Mouse (Mus musculus) 3134 (cell line): ENCODE results near the gene Abca4.

Experiments used
- DNase-seq: peaks from one replicate; pipeline ENCODE4 v3.0.0-alpha.2; 2011; ENCODE audit warnings: low spot score; ENCODE audit not compliant: insufficient read length; ENCODE audit errors: extremely low read depth

Gene Abca4

DNA sequence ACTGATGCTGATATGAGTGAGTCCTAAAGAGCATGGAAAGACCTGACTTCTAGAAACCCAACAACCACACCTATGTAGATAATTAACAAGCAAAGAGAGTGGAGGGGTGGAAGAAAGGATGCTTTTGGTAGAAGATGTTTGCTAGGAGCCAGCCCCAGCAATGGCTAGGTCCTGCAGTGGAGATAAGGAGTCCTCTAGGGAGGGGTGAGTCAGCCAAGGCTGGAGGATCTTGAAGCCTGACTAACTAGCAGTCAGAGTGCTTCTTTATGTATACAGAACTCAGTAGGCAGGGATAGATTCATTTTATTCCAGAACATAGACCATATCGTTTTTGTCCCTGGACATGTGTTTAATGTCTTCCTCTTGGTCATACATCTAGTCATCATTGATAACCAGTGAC is 115.2 kb downstream of the Abca4 start:
- no peak for DNase-seq

GRCm38 (mm10) chr3:122169616-122170178 is 125.5 kb downstream of the Abca4 start:
- DNase-seq, result peak; percentile 15

DNA sequence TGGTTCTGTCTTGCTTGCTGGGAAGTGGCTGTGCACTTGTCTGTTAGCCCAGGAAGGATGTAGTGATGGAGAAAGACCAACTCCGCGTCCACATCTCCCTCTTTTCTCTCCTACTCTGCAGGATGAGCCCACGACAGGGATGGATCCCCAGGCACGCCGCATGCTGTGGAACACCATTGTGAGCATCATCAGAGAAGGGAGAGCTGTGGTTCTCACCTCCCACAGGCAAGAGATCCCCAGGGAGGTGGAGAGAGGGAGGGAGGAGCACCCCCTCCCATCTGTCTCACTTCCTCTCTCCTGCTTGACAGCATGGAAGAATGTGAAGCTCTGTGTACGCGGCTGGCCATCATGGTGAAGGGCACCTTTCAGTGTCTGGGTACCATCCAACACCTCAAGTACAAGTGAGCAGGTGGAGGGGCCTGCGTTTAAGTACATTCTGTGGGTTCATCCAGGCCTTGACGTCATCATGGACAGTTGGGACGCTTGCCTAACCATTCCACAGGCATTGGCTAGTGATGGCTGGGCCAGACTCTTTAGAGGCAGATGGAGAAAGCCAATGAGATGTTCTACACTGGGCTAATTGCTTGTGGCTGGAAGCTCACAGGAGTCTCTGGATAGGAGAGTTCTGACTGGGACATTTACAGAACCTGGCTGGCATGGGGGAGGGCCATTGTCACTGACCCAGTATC is 126.5 kb downstream of the Abca4 start:
- no peak for DNase-seq

- no peak for DNase-seq
Observed at GRCm38 (mm10) chr3:122173526-122174150, 129.4 kb downstream of the Abca4 start.

DNA sequence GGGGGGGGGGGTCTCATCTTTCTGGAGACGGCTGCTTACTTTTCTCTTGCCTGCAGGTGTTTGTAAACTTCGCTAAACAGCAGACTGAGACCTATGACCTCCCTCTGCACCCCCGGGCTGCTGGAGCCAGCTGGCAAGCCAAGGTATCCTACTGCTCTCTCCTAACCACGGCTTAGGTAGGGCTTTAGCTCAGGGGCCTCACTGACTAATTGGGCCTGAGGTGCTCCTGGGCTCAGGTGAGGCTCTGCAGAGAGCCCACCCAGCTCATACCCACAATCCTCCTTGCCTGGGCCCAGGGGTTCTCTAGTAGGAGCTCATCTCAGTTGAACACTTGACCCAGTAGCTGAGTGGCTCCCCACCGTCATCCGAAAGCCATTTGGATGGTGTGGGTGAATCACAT is 131.8 kb downstream of the Abca4 start:
- no peak for DNase-seq

DNA sequence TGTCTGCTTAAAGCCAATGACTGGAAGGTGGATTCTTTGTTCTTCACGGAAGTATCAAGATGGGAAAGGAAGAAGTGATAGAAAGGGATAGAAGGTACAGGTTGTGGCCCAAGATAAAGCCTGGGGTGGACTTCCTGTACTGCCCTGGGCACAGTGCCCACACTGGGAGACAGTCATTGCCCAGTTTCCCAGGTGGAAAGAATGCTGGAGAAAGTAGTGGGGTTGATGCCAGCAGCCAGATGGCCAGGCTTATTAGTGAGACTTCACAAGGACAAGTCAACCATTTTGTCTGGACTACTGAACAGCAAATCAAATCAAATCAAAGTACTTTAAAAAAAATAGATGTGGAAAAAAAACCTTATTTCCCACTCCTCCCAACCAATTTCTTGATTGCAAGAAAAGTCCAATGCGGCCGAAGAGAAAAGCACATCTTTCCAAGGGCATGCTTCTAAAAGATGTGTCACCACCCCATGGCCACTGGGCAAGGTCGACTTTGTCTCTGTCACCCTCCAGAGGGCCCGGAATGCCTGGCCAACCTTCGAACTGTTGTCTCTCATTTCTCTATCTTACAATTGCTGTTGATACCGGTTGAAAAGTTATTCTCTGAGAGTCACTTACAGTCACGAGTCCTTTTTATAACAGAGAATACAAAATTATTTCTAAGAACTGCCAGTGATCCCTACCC is 132.6 kb downstream of the Abca4 start:
- DNase-seq, result no peak

DNA sequence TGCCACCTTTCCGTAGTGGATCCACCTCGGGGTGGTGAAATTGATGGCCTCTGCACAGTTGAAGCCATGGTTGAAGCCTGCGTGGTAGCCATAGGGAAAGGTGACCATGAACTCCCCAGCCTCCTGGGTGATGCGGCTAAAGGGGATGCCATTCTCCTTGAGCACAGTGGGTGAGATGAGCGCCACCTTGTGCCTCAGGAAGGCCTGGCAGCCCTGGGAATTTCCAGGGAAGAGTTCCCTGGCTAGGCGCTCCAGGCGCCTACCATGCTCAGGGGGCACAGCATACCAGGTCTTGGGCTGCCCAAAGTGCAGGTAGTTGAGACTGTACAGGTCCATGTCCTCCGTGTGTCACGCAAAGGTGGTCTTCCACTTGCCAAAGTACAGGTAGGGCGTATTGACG is 139.9 kb downstream of the Abca4 start:
- DNase-seq, result no peak

DNA sequence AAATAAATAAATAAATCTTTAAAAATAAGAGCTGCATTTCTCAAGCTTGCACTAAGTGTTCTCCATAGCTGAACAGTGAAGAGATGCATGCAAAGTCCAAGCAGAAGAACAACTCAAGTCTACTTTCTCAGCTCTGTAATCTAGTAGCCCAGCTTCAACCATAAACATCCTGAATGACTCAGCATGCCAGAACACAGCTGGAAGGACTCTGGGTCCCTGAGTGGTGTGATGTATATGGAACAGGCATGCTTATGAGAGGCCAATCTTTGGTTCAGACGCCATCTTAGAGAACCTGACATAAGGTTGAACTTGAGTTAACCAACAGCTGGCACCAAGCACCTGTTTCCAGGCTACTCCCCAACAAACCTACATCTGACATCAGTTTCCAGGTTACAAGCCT is 142.7 kb downstream of the Abca4 start:
- DNase-seq, result no peak

DNA sequence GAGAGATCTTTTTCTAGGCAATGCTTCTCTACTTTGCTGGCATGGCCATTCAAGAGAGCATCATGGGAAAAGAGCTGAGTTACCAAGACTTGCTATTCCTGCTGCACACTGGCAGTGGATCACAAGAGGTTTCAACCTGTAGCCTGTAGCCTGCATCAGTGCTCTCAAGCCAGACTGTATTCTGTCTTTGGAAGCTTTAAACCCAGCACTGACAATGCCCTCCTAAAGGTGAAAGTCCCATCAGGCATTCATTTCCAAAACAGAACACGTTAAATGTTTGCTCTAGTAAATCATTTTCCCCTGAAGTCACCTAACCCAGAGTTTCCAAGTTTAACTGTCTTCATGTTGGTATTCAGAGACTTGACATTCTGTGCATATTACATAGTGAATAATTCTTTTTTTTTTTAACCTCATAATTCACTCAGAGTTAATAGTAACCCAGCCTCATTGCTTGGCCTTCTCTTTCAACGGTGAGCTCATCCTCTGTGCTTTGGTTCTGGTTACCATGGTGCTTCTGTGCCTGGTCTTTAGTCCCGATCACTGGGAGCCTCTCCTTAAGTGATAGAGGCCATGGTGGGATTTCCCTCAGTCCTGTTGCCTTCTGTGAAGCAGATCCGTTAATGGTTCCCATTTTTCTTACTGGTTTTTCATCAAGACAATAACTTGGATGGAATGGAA is 152.5 kb downstream of the Abca4 start:
- no peak for DNase-seq

- no peak for DNase-seq
Observed at GRCm38 (mm10) chr3:122198532-122198931, 154.3 kb downstream of the Abca4 start.

- DNase-seq, result no peak
Observed at GRCm38 (mm10) chr3:122198966-122199381, 154.7 kb downstream of the Abca4 start.

DNA sequence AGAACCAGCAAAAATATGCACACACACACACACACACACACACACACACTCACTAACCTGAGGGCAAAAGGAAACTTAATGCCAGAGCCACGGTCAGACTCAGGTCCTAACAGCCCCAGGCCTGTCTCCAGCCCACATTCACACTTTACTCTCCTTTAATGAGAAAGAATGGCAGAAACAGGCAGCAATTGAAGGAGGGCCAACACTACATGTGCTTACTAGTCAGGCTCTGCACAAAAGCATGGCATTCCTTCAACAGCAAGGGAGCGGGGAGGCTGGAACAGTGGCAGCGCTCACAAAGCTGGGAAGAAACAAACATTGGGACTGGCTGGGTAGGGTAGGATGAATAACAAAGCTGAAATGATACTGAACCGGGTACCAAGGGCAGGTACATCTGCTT is 155.4 kb downstream of the Abca4 start:
- no peak for DNase-seq

DNA sequence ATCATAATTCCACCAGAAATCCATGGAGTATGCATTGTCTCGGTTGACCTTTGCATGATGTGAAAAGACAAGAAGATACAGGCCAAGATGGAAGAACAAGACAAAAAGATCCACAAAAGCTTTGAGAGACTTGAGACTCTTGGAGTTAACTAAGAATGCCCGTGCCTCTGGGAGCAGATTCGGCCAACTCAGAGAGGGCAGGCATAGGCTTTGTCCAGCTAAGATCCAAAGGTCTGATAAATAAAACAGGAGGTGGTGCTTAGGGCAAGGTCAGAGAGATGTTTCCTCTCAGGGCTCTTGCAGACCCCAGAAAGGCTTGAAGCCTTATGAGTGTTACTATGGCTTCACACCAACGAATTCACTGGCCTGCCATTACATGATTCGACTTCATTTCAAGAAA is 155.8 kb downstream of the Abca4 start:
- no peak for DNase-seq

DNA sequence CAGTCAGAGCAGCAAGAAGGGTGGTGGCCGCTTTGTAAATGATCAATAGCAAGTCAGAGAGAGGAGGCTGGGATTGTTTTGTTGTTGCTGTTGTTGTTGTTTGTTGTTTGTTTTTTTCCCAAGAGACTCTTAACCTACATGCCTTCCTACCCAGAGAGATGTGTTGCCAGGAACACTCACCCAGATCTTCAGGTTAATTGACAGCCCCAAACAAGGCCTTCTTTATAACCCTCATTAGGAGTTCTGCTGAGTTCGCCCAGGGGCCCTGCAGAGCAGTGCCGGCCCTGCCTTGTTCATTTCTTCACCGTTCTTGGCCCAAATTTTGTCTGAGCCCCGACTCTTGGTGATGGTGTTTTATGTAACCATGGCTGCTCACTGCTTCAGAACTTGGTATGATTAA is 156.2 kb downstream of the Abca4 start:
- DNase-seq, result no peak

DNA sequence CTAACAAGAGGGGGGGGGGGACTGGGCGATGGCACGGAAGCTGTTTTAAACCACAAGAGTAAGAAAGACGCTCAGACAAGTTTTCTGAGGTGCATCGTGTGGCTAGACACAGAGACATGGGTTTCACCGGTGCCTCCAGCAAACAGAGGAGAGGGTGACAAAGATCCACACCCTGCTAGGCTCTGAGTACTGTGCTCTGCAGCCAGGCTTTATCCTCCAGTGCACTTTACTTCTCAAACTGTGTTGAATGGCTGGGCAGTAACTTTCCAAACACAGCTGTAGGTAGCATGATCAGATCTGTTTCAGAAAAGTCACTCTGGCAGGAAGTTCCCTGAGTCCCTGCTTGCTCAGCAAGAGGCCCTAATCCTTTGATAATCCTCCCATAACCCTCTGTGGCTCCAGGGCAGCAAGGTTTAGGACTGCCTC is 158.1 kb downstream of the Abca4 start:
- DNase-seq, result no peak

GRCm38 (mm10) chr3:122203675-122204329 is 159.6 kb downstream of the Abca4 start:
- DNase-seq, result no peak

DNA sequence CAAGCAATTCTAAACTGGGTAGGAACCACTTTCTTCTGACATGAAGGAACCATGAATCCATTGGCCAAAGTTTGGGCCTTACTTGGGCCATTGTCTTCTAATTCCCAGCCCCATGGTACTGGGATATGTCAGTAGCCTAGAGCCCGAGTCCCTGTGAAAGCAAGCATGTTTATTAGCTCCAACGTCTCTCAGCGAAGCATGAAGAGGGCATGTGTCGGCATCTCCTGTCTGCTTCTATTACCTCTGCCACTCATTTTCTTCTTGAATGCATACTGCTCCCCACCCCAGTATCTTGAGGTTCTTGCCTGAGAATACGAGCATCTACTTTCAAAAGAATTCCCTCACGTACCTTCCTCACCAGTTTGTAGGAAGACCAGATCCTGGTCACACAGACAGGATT is 161.5 kb downstream of the Abca4 start:
- no peak for DNase-seq

- no peak for DNase-seq
Observed at GRCm38 (mm10) chr3:122206279-122207070, 162.2 kb downstream of the Abca4 start.

GRCm38 (mm10) chr3:122207766-122208165 is 163.5 kb downstream of the Abca4 start:
- no peak for DNase-seq
